Mouse (Mus musculus): Measurements from ENCODE around the gene 4930470P17Rik. TPM values are rescaled to one million over a fixed set of nuclear protein-coding genes. Genes with fewer than 3 reads are reported as not detected.
A peak's percentile ranks its signal among the peaks of the same experiment; 100 is the strongest.

The 4930470P17Rik gene
- total and polyA plus RNA-seq, 3 experiments, result not detected

GRCm38 (mm10) chr2:170596726-170597125 is 5.1 kb downstream of the 4930470P17Rik start:
- Histone ChIP-seq H3K4me1 (ENCODE audit: control insufficient read depth in 1 of 2, insufficient read depth in 2 of 2) (no peaks in the 10 kb centered on the region), H3K27me3 (replicated peaks) (no peaks in the 10 kb centered on the region), H3K4me3 (replicated peaks in 1 of 3; ENCODE audit: low read depth in 2 of 3, low read length in 2 of 3, poor library complexity in 1 of 3) (no peak overlapping the region), H3K4me2 (ENCODE audit: insufficient read depth, low read depth, poor library complexity, severe bottlenecking) (no peak overlapping the region), H3K79me2 (replicated peaks; ENCODE audit: control insufficient read depth, extremely low read depth, insufficient read depth, poor library complexity, severe bottlenecking) (no peaks in the 10 kb centered on the region), H3K27ac (ENCODE audit: insufficient read depth, low read depth) (no peak overlapping the region), H3K36me3 (replicated peaks in 1 of 2; ENCODE audit: control insufficient read depth in 1 of 2, insufficient read depth in 1 of 2, low read length in 1 of 2) (no peaks in the 10 kb centered on the region), H3K9me3 (replicated peaks; ENCODE audit: low read length) (peaks cover 75% of the 10 kb centered on the region), H3K9ac (ENCODE audit: insufficient read depth, low read depth) (no peak overlapping the region)
- dilution Hi-C loops (cut with MboI; ENCODE audit: extremely low pct_ligation_motif_present, extremely low pct_unique_long_range_greater_than_20kb, low sequenced_read_pairs) (no loop called here), in situ Hi-C loops (cut with MboI; ENCODE audit: low pct_ligation_motif_present, low pct_unique_long_range_greater_than_20kb, low sequenced_read_pairs) (loop anchor here (5.0 kb wide), 1 partner anchor 84 kb away; no protein-coding TSS in a partner anchor)
- no peak for DNase-seq (ENCODE audit: extremely low read depth)
- TF ChIP-seq CTCF (conservative IDR thresholded peaks at IDR 0.05 in 1 of 2, IDR thresholded peaks at IDR 0.05 in 1 of 2; ENCODE audit: low read depth in 2 of 2, low read length in 2 of 2), result peak in 1 of 2 experiments; percentile 22; a peak in 2 of 4 replicates
- no peak for TF ChIP-seq NRF1 (IDR thresholded peaks at IDR 0.05; ENCODE audit: low read depth, low read length)

- H3K9ac ChIP-seq (ENCODE audit: insufficient read depth, low read depth), result no peak overlapping the region
- H3K27me3 ChIP-seq (replicated peaks), result no peaks in the 10 kb centered on the region
- H3K36me3 ChIP-seq (replicated peaks in 1 of 2; ENCODE audit: control insufficient read depth in 1 of 2, insufficient read depth in 1 of 2, low read length in 1 of 2), result no peaks in the 10 kb centered on the region
- TF ChIP-seq USF2 (conservative IDR thresholded peaks at IDR 0.05; ENCODE audit: low read depth, low read length) (no peak), JUN (IDR thresholded peaks at IDR 0.05; ENCODE audit: insufficient read depth, low read depth, low read length) (no peak), USF1 (IDR thresholded peaks at IDR 0.05; ENCODE audit: low read depth, low read length) (no peak), RCOR1 (conservative IDR thresholded peaks at IDR 0.05; ENCODE audit: low read depth, low read length) (no peak), MAFK (IDR thresholded peaks at IDR 0.05; ENCODE audit: insufficient replicate concordance, low read length) (no peak), ETS1 (conservative IDR thresholded peaks at IDR 0.05; ENCODE audit: low read depth, low read length) (no peak)
- H3K4me2 ChIP-seq (ENCODE audit: insufficient read depth, low read depth, poor library complexity, severe bottlenecking), result no peak overlapping the region
- DNase-seq (ENCODE audit: extremely low read depth), result no peak
- peaks cover 77% of the 10 kb centered on the region for H3K9me3 ChIP-seq (replicated peaks; ENCODE audit: low read length)
- dilution Hi-C loops (cut with MboI; ENCODE audit: extremely low pct_ligation_motif_present, extremely low pct_unique_long_range_greater_than_20kb, low sequenced_read_pairs), result no loop called here
- no peaks in the 10 kb centered on the region for H3K4me1 ChIP-seq (ENCODE audit: control insufficient read depth in 1 of 2, insufficient read depth in 2 of 2)
- in situ Hi-C loops (cut with MboI; ENCODE audit: low pct_ligation_motif_present, low pct_unique_long_range_greater_than_20kb, low sequenced_read_pairs), result no loop called here
- no peak overlapping the region for H3K27ac ChIP-seq (ENCODE audit: insufficient read depth, low read depth)
- H3K4me3 ChIP-seq (replicated peaks in 1 of 3; ENCODE audit: low read depth in 2 of 3, low read length in 2 of 3, poor library complexity in 1 of 3), result no peak overlapping the region
- no peaks in the 10 kb centered on the region for H3K79me2 ChIP-seq (replicated peaks; ENCODE audit: control insufficient read depth, extremely low read depth, insufficient read depth, poor library complexity, severe bottlenecking)
These were observed 9.7 kb downstream of the 4930470P17Rik start for GRCm38 (mm10) chr2:170592161-170592560.

- no peak overlapping the region for H3K4me2 ChIP-seq (ENCODE audit: insufficient read depth, low read depth, poor library complexity, severe bottlenecking)
- H3K36me3 ChIP-seq (replicated peaks in 1 of 2; ENCODE audit: control insufficient read depth in 1 of 2, insufficient read depth in 1 of 2, low read length in 1 of 2), result no peaks in the 10 kb centered on the region
- DNase-seq (ENCODE audit: extremely low read depth), result no peak
- in situ Hi-C loops (cut with MboI; ENCODE audit: low pct_ligation_motif_present, low pct_unique_long_range_greater_than_20kb, low sequenced_read_pairs), result no loop called here
- H3K27ac ChIP-seq (ENCODE audit: insufficient read depth, low read depth), result no peak overlapping the region
- H3K79me2 ChIP-seq (replicated peaks; ENCODE audit: control insufficient read depth, extremely low read depth, insufficient read depth, poor library complexity, severe bottlenecking), result no peaks in the 10 kb centered on the region
- no peaks in the 10 kb centered on the region for H3K27me3 ChIP-seq (replicated peaks)
- peaks cover 86% of the 10 kb centered on the region for H3K9me3 ChIP-seq (replicated peaks; ENCODE audit: low read length)
- H3K4me1 ChIP-seq (ENCODE audit: control insufficient read depth in 1 of 2, insufficient read depth in 2 of 2), result no peaks in the 10 kb centered on the region; a peak in 1 of 4 replicates
- H3K9ac ChIP-seq (ENCODE audit: insufficient read depth, low read depth), result no peak overlapping the region
- TF ChIP-seq E2F4 (IDR thresholded peaks at IDR 0.05; ENCODE audit: insufficient replicate concordance, low read depth, low read length) (no peak), ZKSCAN1 (IDR thresholded peaks at IDR 0.05; ENCODE audit: borderline replicate concordance, low read depth, low read length) (no peak), ZC3H11A (IDR thresholded peaks at IDR 0.05; ENCODE audit: low read depth, low read length) (no peak), GABPA (IDR thresholded peaks at IDR 0.05; ENCODE audit: insufficient replicate concordance, low read depth, low read length) (no peak), IRF4 (IDR thresholded peaks at IDR 0.05; ENCODE audit: low read depth, low read length) (no peak)
- dilution Hi-C loops (cut with MboI; ENCODE audit: extremely low pct_ligation_motif_present, extremely low pct_unique_long_range_greater_than_20kb, low sequenced_read_pairs), result no loop called here
- H3K4me3 ChIP-seq (replicated peaks in 1 of 3; ENCODE audit: low read depth in 2 of 3, low read length in 2 of 3, poor library complexity in 1 of 3), result no peak overlapping the region
These were observed 13.4 kb downstream of the 4930470P17Rik start for GRCm38 (mm10) chr2:170588369-170588900.

All from CH12.LX (cell line).